Mouse (Mus musculus) intestine, embryonic 16.5 days (tissue): ENCODE results near the gene Olfr1283. TPM values are rescaled to one million over a fixed set of nuclear protein-coding genes. Genes with fewer than 3 reads are reported as not detected.
"Not testable (repeated sequence)": the region's sequence is repeated elsewhere in the genome, so short reads cannot be mapped to it uniquely, and the experiment has no call there.

Experiments used
- ATAC-seq: fragments of 200-750 bp; cut with Nextera tagmentation; 2 replicates; pipeline ENCODE4 v1.8.0; 2017; ENCODE audit warnings: moderate TSS enrichment, moderate library complexity
- H3K27ac ChIP-seq: fragments of 300-500 bp; sonication (generic); 2 replicates; pipeline ENCODE4 v1.5.1; 2014; ENCODE audit warnings: mild to moderate bottlenecking, low read length
- H3K27me3 ChIP-seq: fragments of 300-500 bp; sonication (generic); replicated peaks from 2 replicates; pipeline ENCODE4 v1.6.1; 2014; ENCODE audit warnings: low read length, control low read depth, mixed read lengths; ENCODE audit not compliant: control insufficient read depth, insufficient read depth
- H3K36me3 ChIP-seq: fragments of 300-500 bp; sonication (generic); 2 replicates; pipeline ENCODE4 v1.6.1; 2014; ENCODE audit warnings: low read length, control low read depth; ENCODE audit not compliant: control insufficient read depth, insufficient read depth
- H3K4me1 ChIP-seq: fragments of 300-500 bp; sonication (generic); 2 replicates; pipeline ENCODE4 v1.6.1; 2014; ENCODE audit warnings: low read length, control low read depth, mixed read lengths; ENCODE audit not compliant: control insufficient read depth, insufficient read depth
- H3K4me2 ChIP-seq: fragments of 300-500 bp; sonication (generic); 2 replicates; pipeline ENCODE4 v1.6.1; 2014; ENCODE audit warnings: low read depth, low read length, control low read depth
- H3K4me3 ChIP-seq: fragments of 300-500 bp; sonication (generic); 2 replicates; pipeline ENCODE4 v1.5.1; 2014; ENCODE audit warnings: mild to moderate bottlenecking, low read length
- H3K9ac ChIP-seq: fragments of 300-500 bp; sonication (generic); 2 replicates; pipeline ENCODE4 v1.6.1; 2014; ENCODE audit warnings: low read depth, low read length
- H3K9me3 ChIP-seq: fragments of 300-500 bp; sonication (generic); 2 replicates; pipeline ENCODE4 v1.6.1; 2016; ENCODE audit warnings: low read length, control low read depth; ENCODE audit not compliant: control insufficient read depth
- WGBS: fragments of 180-500 bp; shearing (Covaris S2); extraction: QIAGEN DNeasy Blood & Tissue Kit; methylation state at CpG from one replicate; pipeline ENCODE4 v1.1.7; 2014; 5-methylcytosine and 5-hydroxymethylcytosine counted together
- polyA plus RNA-seq: library from polyadenylated mRNA; unstranded; fragments of >200 nt; fragmentation: Nextera tagmentation; extraction: Ambion mirVana; gene quantifications from 2 replicates; pipeline ENCODE4 v1.2.1, GENCODE M21; 2015

Olfr1283 gene
- polyA plus RNA-seq: not detected in 2 replicates

GRCm38 (mm10) chr2:111366490-111366889 is at the start of gene Olfr1283:
Gene Olfr1283 (plus strand): TSS chr2:111366790.
- Histone ChIP-seq H3K36me3 (no peaks in the 10 kb centered on the region), H3K27ac (no peak within 1 kb of the TSS), H3K9ac (no peak within 1 kb of the TSS), H3K9me3 (no peaks in the 10 kb centered on the region), H3K27me3 (no peaks in the 10 kb centered on the region), H3K4me1 (no peaks in the 10 kb centered on the region), H3K4me3 (no peak within 1 kb of the TSS), H3K4me2 (no peak within 1 kb of the TSS)
- 78% methylated on average over 2 of the region's 2 CpGs for WGBS
- no peak for ATAC-seq

- no peaks in the 10 kb centered on the region for H3K9me3 ChIP-seq
- no peaks in the 10 kb centered on the region for H3K4me1 ChIP-seq
- no peak within 1 kb of the TSS for H3K9ac ChIP-seq
- H3K4me3 ChIP-seq: no peak within 1 kb of the TSS
- 75% methylated on average over 2 of the region's 2 CpGs for WGBS
- H3K27me3 ChIP-seq: no peaks in the 10 kb centered on the region
- H3K36me3 ChIP-seq: no peaks in the 10 kb centered on the region
- H3K27ac ChIP-seq: no peak within 1 kb of the TSS
- no peak within 1 kb of the TSS for H3K4me2 ChIP-seq
- ATAC-seq: no peak
These were observed 40.4 kb upstream of the Olfr1283 start, which contains the start of gene Olfr1281 for GRCm38 (mm10) chr2:111326220-111326619. Gene Olfr1281 (plus strand): TSS chr2:111326520.

- H3K27me3 ChIP-seq, ATAC-seq, H3K27ac ChIP-seq, H3K4me2 ChIP-seq, H3K9ac ChIP-seq, H3K4me1 ChIP-seq, H3K4me3 ChIP-seq, H3K9me3 ChIP-seq, H3K36me3 ChIP-seq: not testable (repeated sequence)
- 88% methylated on average over 5 of the region's 5 CpGs for WGBS
These were observed 32.9 kb upstream of the Olfr1283 start for GRCm38 (mm10) chr2:111333721-111334120.

- Histone ChIP-seq H3K27me3 (no peaks in the 10 kb centered on the region), H3K4me1 (no peaks in the 10 kb centered on the region), H3K27ac (no peak within 1 kb of the TSS), H3K4me2 (no peak within 1 kb of the TSS), H3K4me3 (no peak within 1 kb of the TSS), H3K9me3 (no peaks in the 10 kb centered on the region), H3K36me3 (no peaks in the 10 kb centered on the region), H3K9ac (no peak within 1 kb of the TSS)
- ATAC-seq: no peak
- WGBS: 77% methylated on average over 2 of the region's 2 CpGs
These were observed 30.6 kb upstream of the Olfr1283 start, which contains the start of gene Olfr1282 for GRCm38 (mm10) chr2:111335976-111336375. Gene Olfr1282 (minus strand): TSS chr2:111336076.

GRCm38 (mm10) chr2:111375222-111375621 is 8.6 kb downstream of the Olfr1283 start, which contains the start of gene Olfr1284:
Gene Olfr1284 (plus strand): TSS chr2:111375522.
- Histone ChIP-seq H3K9me3 (no peaks in the 10 kb centered on the region), H3K9ac (no peak within 1 kb of the TSS), H3K27ac (no peak within 1 kb of the TSS), H3K36me3 (no peaks in the 10 kb centered on the region), H3K4me3 (no peak within 1 kb of the TSS), H3K4me2 (no peak within 1 kb of the TSS), H3K27me3 (no peaks in the 10 kb centered on the region), H3K4me1 (no peaks in the 10 kb centered on the region)
- ATAC-seq: no peak
- WGBS: 95% methylated on average over 1 of the region's 1 CpGs

Other genes with a start within 250 kb of the Olfr1283 start
- gene Gm15130, start 213.9 kb upstream of the Olfr1283 start, polyA plus RNA-seq: not detected in 2 replicates
- gene 4930430A15Rik, start 137.2 kb upstream of the Olfr1283 start, polyA plus RNA-seq: not detected in 2 replicates
- gene Olfr1275, start 131.5 kb upstream of the Olfr1283 start, polyA plus RNA-seq: not detected in 2 replicates
- not detected in 2 replicates for gene Olfr1276, start 112.3 kb upstream of the Olfr1283 start, polyA plus RNA-seq
- gene Olfr1277, start 92.7 kb upstream of the Olfr1283 start, polyA plus RNA-seq: not detected in 2 replicates
- not detected in 2 replicates for gene Olfr1278, start 76.7 kb upstream of the Olfr1283 start, polyA plus RNA-seq
- not detected in 2 replicates for gene Olfr1279, start 66.2 kb upstream of the Olfr1283 start, polyA plus RNA-seq
- not detected in 2 replicates for gene Olfr1280, start 52.8 kb upstream of the Olfr1283 start, polyA plus RNA-seq
- gene Olfr1281, start 40.3 kb upstream of the Olfr1283 start, polyA plus RNA-seq: not detected in 2 replicates
- gene Olfr1282, start 30.7 kb upstream of the Olfr1283 start, polyA plus RNA-seq: not detected in 2 replicates
- not detected in 2 replicates for gene Olfr1284, start 8.7 kb downstream of the Olfr1283 start, polyA plus RNA-seq
- not detected in 2 replicates for gene Olfr1286, start 56.3 kb downstream of the Olfr1283 start, polyA plus RNA-seq
- not detected in 2 replicates for gene Olfr1287, start 82.4 kb downstream of the Olfr1283 start, polyA plus RNA-seq
- not detected in 2 replicates for gene Olfr1288, start 107.3 kb downstream of the Olfr1283 start, polyA plus RNA-seq
- gene Olfr1289, start 114.0 kb downstream of the Olfr1283 start, polyA plus RNA-seq: not detected in 2 replicates
- not detected in 2 replicates for gene Olfr1290, start 127.0 kb downstream of the Olfr1283 start, polyA plus RNA-seq
- not detected in 2 replicates for gene Olfr1291-ps1, start 130.4 kb downstream of the Olfr1283 start, polyA plus RNA-seq
- not detected in 2 replicates for gene Olfr1293-ps, start 158.4 kb downstream of the Olfr1283 start, polyA plus RNA-seq
- not detected in 2 replicates for gene Olfr1294, start 173.5 kb downstream of the Olfr1283 start, polyA plus RNA-seq
- gene Olfr1295, start 202.9 kb downstream of the Olfr1283 start, polyA plus RNA-seq: not detected in 2 replicates